Mouse (Mus musculus): ENCODE results near the gene Olfr1299.

The Olfr1299 gene

DNA sequence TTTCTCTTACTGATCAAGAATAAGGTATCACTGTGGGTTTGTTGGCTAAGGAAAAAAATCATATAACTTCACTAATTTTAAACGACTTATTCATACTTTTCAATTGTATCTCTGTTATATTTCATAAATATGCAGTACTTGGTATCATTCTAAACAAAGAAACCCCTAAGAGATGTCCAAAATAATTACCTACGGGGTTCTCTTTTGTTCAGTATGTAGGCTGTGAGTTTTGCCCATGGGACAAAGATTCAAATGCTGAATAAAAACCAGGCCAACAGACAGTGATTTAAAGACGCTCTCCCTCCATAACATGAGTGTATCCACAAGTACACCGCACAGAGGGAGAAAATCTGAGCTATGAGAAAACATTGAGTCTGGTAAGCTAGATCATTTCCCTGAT lies at the start of gene Olfr1299:
Olfr1299 (plus strand) TSS at position 301 of the 400 bp plus-strand sequence.
- no peak for DNase-seq (ENCODE audit: low spot score)

DNA sequence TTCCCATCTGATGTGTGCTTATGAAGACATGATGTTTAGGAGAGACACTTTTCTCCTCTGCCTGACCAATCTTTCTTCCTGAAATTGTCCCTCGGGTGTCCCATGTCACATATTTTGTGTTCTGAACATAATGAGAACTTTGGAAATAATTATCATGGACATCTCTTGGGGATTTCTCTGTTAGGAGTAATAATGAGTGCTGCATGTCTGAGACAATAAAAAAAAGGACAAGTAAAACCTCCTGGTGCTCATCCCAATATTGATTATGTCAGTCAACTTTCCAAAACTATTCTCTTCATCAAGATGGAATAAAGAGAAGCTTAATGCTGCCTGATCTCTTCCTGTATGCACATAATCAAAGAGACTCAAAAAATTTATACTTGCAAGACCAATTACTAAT lies 34.8 kb upstream of the Olfr1299 start, which contains the start of gene Olfr1297:
Olfr1297 (minus strand) TSS at position 101 of the 400 bp plus-strand sequence.
- DNase-seq (ENCODE audit: low spot score): no peak

DNA sequence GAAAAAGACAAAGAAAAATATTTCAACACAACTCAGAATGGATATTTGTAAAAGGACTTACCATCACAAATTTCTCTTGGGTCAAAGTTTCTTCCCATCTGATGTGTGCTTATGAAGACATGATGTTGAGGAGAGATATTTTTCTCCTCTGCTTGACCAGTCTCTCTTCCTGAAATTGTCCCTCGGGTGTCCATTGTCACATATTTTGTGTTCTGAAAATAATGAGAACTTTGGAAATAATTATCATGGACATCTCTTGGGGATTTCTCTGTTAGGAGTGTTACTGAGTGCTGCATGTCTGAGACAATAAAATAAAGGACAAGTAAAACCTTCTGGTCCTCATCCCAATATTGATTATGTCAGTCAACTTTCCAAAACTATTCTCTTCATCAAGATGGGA lies 12.1 kb upstream of the Olfr1299 start, which contains the start of gene Olfr1298:
Olfr1298 (minus strand) TSS at position 101 of the 400 bp plus-strand sequence.
- DNase-seq (ENCODE audit: low spot score): no peak
